Mouse (Mus musculus) embryonic facial prominence, embryonic 14.5 days (tissue): ENCODE results near the gene Dppa3. TPM values are rescaled to one million over a fixed set of nuclear protein-coding genes. Genes with fewer than 3 reads are reported as not detected.

Experiments used
- ATAC-seq: fragments of 200-750 bp; cut with Nextera tagmentation; 2 replicates; pipeline ENCODE4 v1.8.0; 2017; ENCODE audit warnings: low read depth, moderate number of reproducible peaks, moderate TSS enrichment
- DNase-seq: peaks from one replicate; pipeline ENCODE4 v3.0.0-alpha.2; 2015; ENCODE audit warnings: low spot score
- H3K27ac ChIP-seq: fragments of 300-500 bp; sonication (generic); replicated peaks from 2 replicates; pipeline ENCODE4 v1.5.1; 2014; ENCODE audit warnings: low read depth, mild to moderate bottlenecking, low read length, moderate library complexity
- H3K27me3 ChIP-seq: fragments of 300-500 bp; sonication (generic); replicated peaks from 2 replicates; pipeline ENCODE4 v1.6.1; 2014; ENCODE audit warnings: low read length; ENCODE audit not compliant: control insufficient read depth, insufficient read depth
- H3K36me3 ChIP-seq: fragments of 300-500 bp; sonication (generic); 2 replicates; pipeline ENCODE4 v1.6.1; 2014; ENCODE audit warnings: low read length, mixed read lengths; ENCODE audit not compliant: control insufficient read depth, insufficient read depth
- H3K4me1 ChIP-seq: fragments of 300-500 bp; sonication (generic); 2 replicates; pipeline ENCODE4 v1.6.1; 2014; ENCODE audit warnings: antibody characterized with exemption, low read length; ENCODE audit not compliant: control insufficient read depth, insufficient read depth
- H3K4me2 ChIP-seq: fragments of 300-500 bp; sonication (generic); 2 replicates; pipeline ENCODE4 v1.6.1; 2014; ENCODE audit warnings: low read depth, mild to moderate bottlenecking, low read length, moderate library complexity, mixed read lengths
- H3K4me3 ChIP-seq: fragments of 300-500 bp; sonication (generic); 2 replicates; pipeline ENCODE4 v1.5.1; 2014; ENCODE audit warnings: low read depth, mild to moderate bottlenecking, low read length
- H3K9ac ChIP-seq: fragments of 300-500 bp; sonication (generic); 2 replicates; pipeline ENCODE4 v1.6.1; 2014; ENCODE audit warnings: low read depth, mild to moderate bottlenecking, low read length, moderate library complexity, mixed read lengths
- H3K9me3 ChIP-seq: fragments of 300-500 bp; sonication (generic); 2 replicates; pipeline ENCODE4 v1.6.1; 2016; ENCODE audit warnings: low read length; ENCODE audit not compliant: control insufficient read depth
- WGBS: fragments of 180-500 bp; shearing (Covaris S2); extraction: QIAGEN DNeasy Blood & Tissue Kit; methylation state at CpG from one replicate; pipeline ENCODE4 v1.1.7; 2014; 5-methylcytosine and 5-hydroxymethylcytosine counted together
- polyA plus RNA-seq: library from polyadenylated mRNA; unstranded; fragments of >200 nt; fragmentation: Nextera tagmentation; extraction: Ambion mirVana; gene quantifications from 2 replicates; pipeline ENCODE4 v1.2.1, GENCODE M21; 2014

The Dppa3 gene
- polyA plus RNA-seq, 1 experiment from 2014 or later: not detected

DNA sequence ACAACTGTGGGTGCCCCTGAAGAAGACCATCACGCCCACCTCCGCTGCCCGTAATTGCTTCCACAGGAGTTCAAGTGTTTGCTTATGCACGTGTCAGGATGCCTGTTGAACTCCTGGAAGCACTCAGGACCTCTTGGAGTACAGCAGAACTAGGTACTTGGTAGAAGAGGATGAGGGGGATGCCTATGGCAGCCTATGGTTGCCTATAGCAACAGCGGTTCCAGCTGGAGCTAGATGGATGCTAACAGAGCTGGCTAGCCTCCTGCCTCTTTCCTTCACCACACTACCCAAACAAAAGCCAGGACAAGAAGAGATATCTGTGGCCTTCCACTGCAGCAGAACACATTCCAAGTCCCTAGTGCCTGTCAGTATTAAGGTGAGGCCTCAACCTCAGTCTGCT lies 41.5 kb downstream of the Dppa3 start:
- Histone ChIP-seq H3K9me3 (no peaks in the 10 kb centered on the region), H3K36me3 (no peaks in the 10 kb centered on the region), H3K4me2 (no peak overlapping the region), H3K27ac (no peak overlapping the region), H3K4me3 (no peak overlapping the region), H3K27me3 (peaks cover 12% of the 10 kb centered on the region; the same call in 1 of the 2 replicates), H3K4me1 (no peaks in the 10 kb centered on the region), H3K9ac (no peak overlapping the region)
- ATAC-seq (no peak), DNase-seq (no peak)
- WGBS: 68% methylated on average over 5 of the region's 5 CpGs

GRCm38 (mm10) chr6:122668823-122669222 lies 42.6 kb downstream of the Dppa3 start:
- no peaks in the 10 kb centered on the region for H3K36me3 ChIP-seq
- 0 out of 2 replicates have a peak, but pooled peaks cover 3% of the 10 kb centered on the region for H3K27me3 ChIP-seq
- 77% methylated on average over 5 of the region's 5 CpGs for WGBS
- no peak for ATAC-seq
- no peaks in the 10 kb centered on the region for H3K9me3 ChIP-seq
- DNase-seq: no peak
- no peak overlapping the region for H3K4me3 ChIP-seq
- H3K4me1 ChIP-seq: no peaks in the 10 kb centered on the region
- H3K4me2 ChIP-seq: no peak overlapping the region
- no peak overlapping the region for H3K9ac ChIP-seq
- no peak overlapping the region for H3K27ac ChIP-seq

DNA sequence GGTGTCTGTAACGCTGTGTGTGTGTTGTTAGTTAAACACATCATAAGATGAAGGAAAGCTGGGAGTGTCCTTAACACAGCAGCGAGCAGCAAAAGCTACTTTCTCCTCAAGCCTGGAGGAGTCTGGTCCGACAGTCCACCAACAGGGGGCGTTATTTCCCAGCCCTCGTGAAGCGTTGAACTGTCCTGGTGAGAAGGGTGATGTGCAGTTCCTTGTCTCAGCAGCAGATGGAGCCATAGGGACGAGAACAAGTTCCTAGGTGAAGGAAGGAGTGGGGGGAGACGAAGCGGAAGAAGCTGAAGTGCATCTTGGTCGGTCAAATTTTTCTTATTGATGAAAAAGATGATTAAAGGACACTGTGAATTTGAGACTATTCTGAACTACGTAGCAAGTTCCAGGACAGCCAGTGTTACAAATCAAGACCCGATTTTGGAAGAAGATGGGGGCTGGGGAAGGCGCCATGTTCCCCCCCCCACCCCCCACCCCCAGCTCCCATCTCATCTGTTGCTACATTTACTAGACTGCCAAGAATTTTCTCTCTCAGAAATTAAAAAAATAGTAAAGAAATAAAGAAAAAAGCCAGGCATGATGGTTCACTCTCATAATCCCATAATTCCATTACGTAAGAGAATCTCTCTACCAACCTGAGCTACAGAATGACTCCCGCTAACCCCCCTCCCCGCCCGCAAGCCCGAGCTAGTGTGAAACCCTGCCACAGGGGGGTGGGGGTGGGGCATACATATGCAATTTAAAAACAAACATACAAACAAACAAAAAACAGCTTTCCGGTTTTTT lies 43.4 kb downstream of the Dppa3 start:
- Histone ChIP-seq H3K9ac (peak overlapping the region; percentile 54), H3K27me3 (0 out of 2 replicates have a peak, but pooled peaks cover 2% of the 10 kb centered on the region), H3K4me2 (peak overlapping the region; percentile 63), H3K9me3 (no peaks in the 10 kb centered on the region), H3K4me3 (peak overlapping the region; percentile 42), H3K36me3 (no peaks in the 10 kb centered on the region), H3K27ac (no peak overlapping the region), H3K4me1 (no peaks in the 10 kb centered on the region)
- peak; percentile 94 for ATAC-seq
- DNase-seq: peak; percentile 96
- WGBS: 5% methylated on average over 19 of the region's 19 CpGs

DNA sequence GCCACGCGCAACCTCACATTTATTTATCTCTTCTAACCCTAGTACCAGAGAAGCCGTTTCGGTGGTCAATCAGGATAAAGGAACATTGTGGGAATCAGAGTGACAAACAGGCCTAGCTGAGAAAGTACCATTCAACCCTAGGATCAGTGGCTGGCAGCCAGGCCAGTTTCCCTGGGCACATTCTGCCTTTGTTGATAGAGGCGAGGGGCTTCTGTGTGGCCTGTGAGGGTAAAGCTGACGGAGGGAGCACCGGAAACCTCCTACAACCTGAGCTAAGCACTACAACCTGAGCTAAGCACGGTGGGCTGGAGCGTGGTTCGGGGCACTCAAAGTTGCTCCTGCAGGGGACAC lies 44.0 kb downstream of the Dppa3 start:
- no peak for DNase-seq
- Histone ChIP-seq H3K36me3 (no peaks in the 10 kb centered on the region), H3K27ac (no peak overlapping the region), H3K9ac (peak overlapping the region; percentile 54; the same call in 1 of the 2 replicates), H3K27me3 (no peaks in the 10 kb centered on the region), H3K4me1 (no peaks in the 10 kb centered on the region), H3K9me3 (no peaks in the 10 kb centered on the region), H3K4me3 (peak overlapping the region; percentile 42), H3K4me2 (peak overlapping the region; percentile 63)
- WGBS: 30% methylated on average over 10 of the region's 10 CpGs
- ATAC-seq: no peak

- Histone ChIP-seq H3K4me2 (no peak overlapping the region), H3K27ac (no peak overlapping the region), H3K4me1 (no peaks in the 10 kb centered on the region), H3K4me3 (no peak overlapping the region), H3K27me3 (no peaks in the 10 kb centered on the region), H3K36me3 (no peaks in the 10 kb centered on the region), H3K9ac (no peak overlapping the region), H3K9me3 (no peaks in the 10 kb centered on the region)
- DNase-seq (no peak), ATAC-seq (no peak)
- 82% methylated on average over 4 of the region's 4 CpGs for WGBS
Observed at GRCm38 (mm10) chr6:122670841-122671240, 44.6 kb downstream of the Dppa3 start.

GRCm38 (mm10) chr6:122672746-122673145 lies 46.5 kb downstream of the Dppa3 start:
- H3K27ac ChIP-seq: no peak overlapping the region
- ATAC-seq: no peak

More at GRCm38 (mm10) chr6:122672746-122673145, 46.5 kb downstream of the Dppa3 start:
- WGBS: 62% methylated on average over 8 of the region's 8 CpGs
- Histone ChIP-seq H3K4me1 (no peaks in the 10 kb centered on the region), H3K4me3 (no peak overlapping the region), H3K36me3 (no peaks in the 10 kb centered on the region), H3K9ac (no peak overlapping the region), H3K27me3 (no peaks in the 10 kb centered on the region), H3K4me2 (no peak overlapping the region), H3K9me3 (no peaks in the 10 kb centered on the region)
- no peak for DNase-seq

Other genes with a start within 250 kb of the Dppa3 start
- gene Rimklb, start 127.6 kb upstream of the Dppa3 start, polyA plus RNA-seq: 10.5 and 15.9 TPM in 2 replicates
- 70.7 and 98.8 TPM in 2 replicates for gene Mfap5, start 120.6 kb upstream of the Dppa3 start, polyA plus RNA-seq
- gene Aicda, start 72.6 kb upstream of the Dppa3 start, polyA plus RNA-seq: 0.13 and 0.16 TPM in 2 replicates
- gene Apobec1, start 24.0 kb upstream of the Dppa3 start, polyA plus RNA-seq: 4.1 and 5.5 TPM in 2 replicates
- gene Gdf3, start 16.3 kb upstream of the Dppa3 start, polyA plus RNA-seq: 0.37 TPM in 1 of 2 replicates, not detected in the other
- gene Nanog, start 81.1 kb downstream of the Dppa3 start, polyA plus RNA-seq: 0.11 and 0.33 TPM in 2 replicates
- 23.9 and 32.0 TPM in 2 replicates for gene Slc2a3, start 175.2 kb downstream of the Dppa3 start, polyA plus RNA-seq
- gene Foxj2, start 193.5 kb downstream of the Dppa3 start, polyA plus RNA-seq: 9.0 and 9.7 TPM in 2 replicates
- 4.8 and 5.1 TPM in 2 replicates for gene C3ar1, start 229.8 kb downstream of the Dppa3 start, polyA plus RNA-seq
- 58.8 and 60.4 TPM in 2 replicates for gene Necap1, start 248.1 kb downstream of the Dppa3 start, polyA plus RNA-seq